Mouse (Mus musculus) 3134 (cell line): ENCODE results near the gene Fsip2.

Experiments
- DNase-seq: peaks from one replicate; pipeline ENCODE4 v3.0.0-alpha.2; 2011; ENCODE audit warnings: low spot score; ENCODE audit not compliant: insufficient read length; ENCODE audit errors: extremely low read depth

Fsip2 gene

DNA sequence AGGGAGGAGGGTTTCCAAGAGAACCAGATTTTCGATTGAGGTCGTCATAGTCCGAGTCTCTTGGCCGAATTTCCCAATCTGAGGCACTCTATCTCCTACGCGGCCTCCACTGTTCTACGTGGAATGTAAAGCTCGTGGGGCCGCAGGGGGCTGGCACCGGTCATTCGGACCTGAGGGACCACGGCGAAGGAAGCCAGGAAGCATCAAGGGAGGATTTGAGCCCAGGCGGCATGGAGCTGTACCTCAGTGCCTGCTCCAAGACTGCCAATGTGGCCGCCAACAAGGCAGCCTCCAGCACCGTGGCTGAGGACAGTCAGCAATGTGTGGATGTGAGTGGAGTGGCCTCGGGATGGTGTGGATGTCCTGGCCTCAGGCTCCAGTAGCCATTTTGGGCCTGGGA is at the start of gene Fsip2:
TSS of gene Fsip2 (plus strand) at position 163 of the 400 bp plus-strand sequence.
- DNase-seq: no peak

DNA sequence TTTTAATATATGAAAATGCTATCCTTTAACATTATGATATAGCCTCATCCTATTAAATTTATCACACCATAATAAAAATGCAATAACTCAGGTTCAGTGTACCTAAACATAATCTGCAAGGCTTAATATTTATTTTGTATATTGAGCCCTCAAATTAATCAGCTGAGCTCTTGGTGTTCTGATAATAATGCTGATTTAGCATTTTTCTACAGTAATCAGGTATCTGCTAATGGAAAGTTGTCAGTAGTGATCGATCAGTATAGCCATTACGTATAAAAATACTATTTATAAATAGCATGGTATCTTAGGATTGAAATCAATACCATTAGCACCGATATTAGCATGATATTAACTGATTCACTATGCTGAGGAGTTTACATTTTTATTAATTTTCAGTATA is 20.0 kb downstream of the Fsip2 start:
- DNase-seq: no peak

DNA sequence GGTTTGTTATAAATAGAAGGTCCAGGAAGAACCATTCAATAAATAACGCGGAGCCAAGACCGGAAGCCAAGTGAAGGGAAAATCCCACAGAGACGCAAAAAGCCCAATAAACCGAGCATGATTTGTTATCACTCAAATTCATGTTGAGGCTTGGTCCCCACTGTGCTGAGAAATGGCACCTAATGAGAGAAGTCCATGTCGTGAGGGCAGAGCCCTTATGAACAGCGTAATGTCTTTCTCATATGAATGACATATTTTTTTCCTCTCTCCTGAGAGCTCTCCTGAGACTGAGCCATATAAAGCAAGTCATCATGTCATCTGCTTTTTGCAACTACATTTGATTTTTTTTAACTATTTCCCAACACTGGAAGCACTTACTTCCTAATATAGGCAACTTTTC is 82.4 kb downstream of the Fsip2 start:
- no peak for DNase-seq

DNA sequence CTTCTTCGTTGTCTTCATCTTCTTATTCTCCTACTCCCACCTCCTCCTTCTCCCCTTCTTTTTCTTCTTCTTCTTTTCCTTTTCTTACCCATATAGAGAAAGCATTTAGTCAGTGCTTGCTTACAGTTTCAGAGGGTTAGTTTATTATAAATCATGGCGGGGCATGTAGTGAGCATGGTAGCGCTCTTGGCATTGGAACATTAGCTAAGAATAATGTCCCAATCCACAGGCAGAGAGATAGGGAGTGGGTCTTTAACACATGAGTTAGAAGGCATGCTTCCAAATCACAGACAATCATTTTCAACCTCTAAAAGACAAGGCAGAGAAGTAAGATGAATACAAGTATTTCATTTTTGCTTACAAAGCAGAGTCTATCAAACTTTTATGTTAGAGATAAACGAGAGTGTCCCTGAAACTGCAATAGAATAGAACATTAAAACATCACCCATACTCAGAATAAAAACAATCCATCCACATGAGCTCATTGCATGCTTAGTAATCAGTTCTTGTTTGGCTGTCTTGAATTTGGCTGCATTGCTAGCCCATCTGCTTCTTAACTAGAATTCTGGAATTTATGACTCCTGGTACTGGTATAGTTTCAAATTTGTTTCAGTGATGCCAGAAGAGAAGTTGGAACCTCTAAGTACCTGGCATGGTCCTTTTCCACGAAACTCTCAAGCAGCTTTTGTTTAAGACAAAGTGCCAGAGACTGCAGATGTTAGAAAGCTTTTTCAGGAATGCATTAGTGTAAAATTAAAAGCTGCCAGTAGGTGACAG is 109.7 kb downstream of the Fsip2 start:
- DNase-seq: no peak
